Mouse (Mus musculus): ENCODE data around the gene Bsph1.
"Not testable (repeated sequence)": the region's sequence is repeated elsewhere in the genome, so short reads cannot be mapped to it uniquely, and the experiment has no call there.

Gene Bsph1

GRCm38 (mm10) chr7:13450541-13450940, at the start of gene Bsph1:
Bsph1 (plus strand) TSS chr7:13450841.
- not testable (repeated sequence) for DNase-seq

GRCm38 (mm10) chr7:13511539-13511938, 60.9 kb downstream of the Bsph1 start:
- peak; percentile 4 for DNase-seq

All from right cerebral cortex, postnatal 14 days (tissue).